Mouse (Mus musculus) bone marrow macrophage, adult 2 months (primary cell): ENCODE data around the gene Kcnj11. TPM values are rescaled to one million over a fixed set of nuclear protein-coding genes. Genes with fewer than 3 reads are reported as not detected.

Experiments
- H3K27ac ChIP-seq: 2 replicates; pipeline ENCODE4 v1.5.1; 2012; ENCODE audit warnings: low read depth, low read length; ENCODE audit not compliant: insufficient read depth
- H3K4me1 ChIP-seq: 2 replicates; pipeline ENCODE4 v1.6.1; 2012; ENCODE audit warnings: low read length; ENCODE audit not compliant: control insufficient read depth, insufficient read depth
- H3K4me3 ChIP-seq: 2 replicates; pipeline ENCODE4 v1.5.1; 2012; ENCODE audit warnings: mild to moderate bottlenecking, low read length, moderate library complexity; ENCODE audit not compliant: insufficient read depth
- CTCF ChIP-seq: IDR thresholded peaks from 2 replicates; pipeline ENCODE4 v1.5.1; 2012; ENCODE audit warnings: low read depth, mild to moderate bottlenecking, low read length, moderate library complexity
- POLR2A ChIP-seq: IDR thresholded peaks from 2 replicates; pipeline ENCODE4 v1.6.1; 2012; ENCODE audit warnings: mild to moderate bottlenecking, low read depth, low read length, borderline replicate concordance
- polyA plus RNA-seq: library from polyadenylated mRNA; stranded (reverse); fragments of >200 nt; gene quantifications from 2 replicates; pipeline ENCODE4 v1.2.4, GENCODE M21; 2012; ENCODE audit not compliant: missing spikeins, insufficient read depth, insufficient read length

Gene Kcnj11
- polyA plus RNA-seq, 1 experiment: not detected

DNA sequence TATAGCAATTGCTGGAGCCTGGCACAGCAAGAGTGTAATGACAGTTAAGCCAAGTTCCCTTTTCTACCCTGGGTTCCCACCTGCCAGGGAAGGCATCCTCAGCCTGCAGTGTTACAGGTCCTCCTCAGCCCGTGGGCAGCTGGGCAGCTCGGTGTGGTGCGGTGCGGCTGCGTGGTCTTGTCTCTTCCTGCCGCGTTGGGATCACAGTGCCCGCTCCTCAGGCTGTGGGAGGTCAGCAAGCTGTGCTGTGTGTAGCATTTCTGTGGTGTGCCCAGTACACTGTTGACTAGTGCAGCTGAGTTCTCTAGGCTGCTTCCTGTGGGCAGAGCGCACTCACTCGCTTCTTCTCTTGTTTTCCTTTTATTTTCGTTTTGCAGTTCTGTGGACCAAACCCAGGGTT, 41.7 kb downstream of the Kcnj11 start:
- H3K4me3 ChIP-seq: no peak overlapping the region
- no peak overlapping the region for H3K27ac ChIP-seq
- TF ChIP-seq CTCF (no peak), POLR2A (no peak)
- H3K4me1 ChIP-seq: no peaks in the 10 kb centered on the region

DNA sequence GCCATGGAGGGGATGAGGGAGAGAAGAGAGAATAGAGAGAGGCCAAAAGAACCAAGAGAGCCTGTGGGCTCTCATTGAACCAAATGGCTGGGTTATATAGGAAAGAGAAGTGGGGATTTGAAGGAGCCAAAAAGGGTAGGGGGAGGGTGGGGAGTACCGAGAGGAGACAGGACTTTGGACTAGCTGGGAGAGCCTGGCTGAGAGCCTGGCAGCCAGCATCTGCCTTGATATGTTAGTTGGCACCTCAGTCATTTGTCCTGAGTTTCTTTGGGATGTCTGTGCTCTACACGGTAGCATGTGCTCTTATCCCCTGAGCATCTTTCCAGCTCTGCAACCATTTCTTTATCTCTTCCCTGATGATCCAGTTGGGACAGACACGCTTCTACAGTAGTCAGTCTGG, 47.0 kb downstream of the Kcnj11 start:
- TF ChIP-seq CTCF: no peak
- Histone ChIP-seq H3K4me3 (no peak overlapping the region), H3K4me1 (no peaks in the 10 kb centered on the region), H3K27ac (no peak overlapping the region)

DNA sequence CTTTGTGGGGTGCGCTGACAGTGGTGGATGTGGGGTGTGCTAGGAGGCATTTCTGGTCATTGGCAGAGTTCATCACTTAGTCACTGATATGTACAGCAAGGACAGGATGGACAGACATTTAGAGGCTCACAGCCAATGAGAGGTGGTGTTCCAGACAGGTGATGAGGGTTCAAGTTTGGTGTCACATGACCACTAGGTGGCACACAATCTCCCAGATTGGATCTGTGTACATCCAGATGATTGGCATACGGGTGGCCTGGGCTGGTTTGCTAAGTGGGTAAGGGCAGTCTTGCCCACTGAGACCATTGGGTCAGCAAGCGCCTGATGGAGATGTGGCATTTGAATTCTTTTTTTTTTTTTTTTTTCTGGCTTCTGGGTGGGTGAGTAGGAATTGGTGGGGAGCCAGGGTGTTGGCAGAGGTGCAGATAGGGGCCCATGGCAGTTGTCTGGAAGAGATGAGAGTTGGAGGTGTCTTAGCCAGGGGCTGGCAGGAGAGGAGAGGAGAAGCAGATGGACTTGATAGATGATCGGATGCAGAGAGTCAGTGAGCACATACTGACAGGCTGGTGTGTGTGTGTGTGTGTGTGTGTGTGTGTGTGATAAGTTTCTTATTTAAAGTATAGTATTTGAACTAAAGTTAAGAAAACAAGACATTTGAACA, 48.3 kb downstream of the Kcnj11 start:
- Histone ChIP-seq H3K4me1 (no peaks in the 10 kb centered on the region), H3K27ac (no peak overlapping the region), H3K4me3 (no peak overlapping the region)
- TF ChIP-seq POLR2A: no peak
- peak; percentile 14; the same call in 1 of the 2 replicates for TF ChIP-seq CTCF

DNA sequence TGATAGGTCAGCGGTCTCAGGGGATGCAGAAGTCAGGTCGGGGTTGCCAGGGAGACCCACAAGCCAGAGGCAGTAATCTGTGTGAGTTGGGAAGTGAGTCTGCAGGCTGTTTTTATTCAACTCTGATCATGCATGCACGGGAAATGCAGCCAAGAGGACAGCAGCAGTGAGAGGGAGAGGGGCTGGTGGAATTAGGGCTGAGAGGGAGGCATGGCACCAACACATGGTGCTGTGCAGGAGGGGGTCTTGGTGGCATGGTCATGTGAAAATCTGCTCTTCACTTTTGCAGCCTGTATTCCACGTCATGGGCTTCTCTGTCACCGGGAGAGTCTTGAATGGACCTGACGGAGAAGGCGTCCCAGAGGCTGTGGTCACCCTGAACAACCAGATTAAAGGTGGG, 50.6 kb downstream of the Kcnj11 start:
- no peak overlapping the region for H3K27ac ChIP-seq
- TF ChIP-seq CTCF (no peak), POLR2A (no peak)
- H3K4me3 ChIP-seq: no peak overlapping the region
- H3K4me1 ChIP-seq: no peaks in the 10 kb centered on the region

DNA sequence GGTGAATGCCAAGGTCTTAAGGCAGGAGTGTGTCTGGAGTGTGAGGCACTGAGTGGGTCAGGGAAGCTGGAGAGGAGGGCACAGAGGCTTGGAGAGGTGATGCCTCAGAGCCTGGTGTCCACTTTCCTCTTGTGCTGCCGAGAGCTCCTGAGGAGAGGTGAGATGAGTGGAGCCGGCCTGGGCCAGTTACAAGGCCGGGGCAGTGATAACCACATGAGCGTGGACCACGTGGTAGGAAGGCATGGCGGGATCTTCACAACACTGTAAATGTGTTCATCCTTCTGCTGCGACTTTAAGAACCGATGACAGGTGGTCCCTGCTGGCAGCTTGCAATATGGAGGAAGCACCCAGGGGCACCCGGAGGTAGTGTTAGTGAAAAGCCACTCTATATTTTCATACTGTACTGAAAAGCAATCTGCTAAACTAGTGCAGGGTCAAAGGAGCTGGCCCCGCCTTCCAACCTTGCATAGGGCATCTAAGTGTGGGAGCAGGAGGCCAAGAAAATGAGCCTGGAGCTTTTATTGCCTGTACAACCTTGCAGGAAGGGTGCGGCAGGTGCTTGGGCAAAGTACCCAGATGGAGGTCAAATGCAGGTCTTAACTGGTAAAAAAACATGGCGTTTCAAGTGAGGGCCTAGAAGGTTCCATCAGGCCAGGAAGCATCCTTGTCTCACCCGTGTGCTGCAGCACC, 52.5 kb downstream of the Kcnj11 start:
- Histone ChIP-seq H3K4me3 (no peak overlapping the region), H3K4me1 (no peaks in the 10 kb centered on the region), H3K27ac (no peak overlapping the region)
- TF ChIP-seq CTCF: no peak

DNA sequence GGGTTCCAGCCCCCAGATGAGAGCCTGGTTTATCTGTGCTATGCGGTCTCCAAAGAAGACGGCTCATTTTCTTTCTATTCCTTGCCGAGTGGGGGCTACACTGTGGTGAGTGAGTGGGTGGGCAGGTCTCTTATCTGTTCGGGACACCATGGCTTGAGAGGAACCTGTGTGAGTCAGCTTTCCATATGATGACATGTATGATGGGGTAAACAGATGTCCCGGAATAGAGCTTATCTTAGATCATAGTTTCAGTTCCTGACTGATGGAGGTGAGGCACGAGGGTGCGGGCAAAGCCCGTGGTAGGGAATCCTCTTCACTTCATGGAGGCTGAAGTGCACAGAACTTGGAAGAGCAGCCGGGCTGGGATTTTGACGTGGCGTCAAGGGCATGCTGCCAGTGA, 54.7 kb downstream of the Kcnj11 start:
- H3K4me1 ChIP-seq: no peaks in the 10 kb centered on the region
- H3K27ac ChIP-seq: no peak overlapping the region
- TF ChIP-seq CTCF (no peak), POLR2A (no peak)
- no peak overlapping the region for H3K4me3 ChIP-seq

DNA sequence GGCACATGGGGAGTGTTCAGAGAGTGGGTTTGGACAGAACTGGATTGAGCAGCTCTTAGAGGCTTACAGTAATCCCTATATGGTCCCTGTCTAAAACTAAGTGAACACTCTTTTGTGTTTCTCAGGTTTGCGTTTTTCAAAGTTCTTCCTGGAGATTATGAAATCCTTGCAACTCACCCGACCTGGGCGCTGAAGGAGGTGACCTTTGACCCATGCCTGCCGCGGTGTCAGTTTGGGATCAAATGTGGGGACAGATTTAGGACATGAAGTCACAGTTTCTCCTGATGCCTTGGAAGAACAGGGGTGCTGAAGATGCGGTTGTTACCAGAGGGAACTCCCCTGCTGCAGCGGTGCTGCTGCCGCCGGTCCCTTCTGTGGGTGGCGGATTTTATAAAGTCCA, 56.5 kb downstream of the Kcnj11 start:
- no peak for TF ChIP-seq POLR2A
- no peaks in the 10 kb centered on the region for H3K4me1 ChIP-seq

More for the DNA sequence above, 56.5 kb downstream of the Kcnj11 start:
- no peak overlapping the region for H3K27ac ChIP-seq
- no peak overlapping the region for H3K4me3 ChIP-seq

Other genes with a start within 250 kb of the Kcnj11 start
- 169 and 174 TPM in 2 replicates for gene Kdelr1, start 228.0 kb downstream of the Kcnj11 start, polyA plus RNA-seq
- 0.24 and 0.34 TPM in 2 replicates for gene Grin2d, start 222.4 kb downstream of the Kcnj11 start, polyA plus RNA-seq
- gene Syngr4, start 204.1 kb downstream of the Kcnj11 start, polyA plus RNA-seq: 1.1 TPM in 1 of 2 replicates, not detected in the other
- 15.1 and 18.9 TPM in 2 replicates for gene Tmem143, start 203.8 kb downstream of the Kcnj11 start, polyA plus RNA-seq
- 635 and 697 TPM in 2 replicates for gene Emp3, start 179.4 kb downstream of the Kcnj11 start, polyA plus RNA-seq
- 3.2 and 3.9 TPM in 2 replicates for gene Ccdc114, start 176.7 kb downstream of the Kcnj11 start, polyA plus RNA-seq
- gene Abcc6, start 70.5 kb downstream of the Kcnj11 start, polyA plus RNA-seq: not detected in 2 replicates
- gene Nomo1, start 67.1 kb downstream of the Kcnj11 start, polyA plus RNA-seq: 15.6 and 16.8 TPM in 2 replicates
- gene Abcc8, start 79.3 kb upstream of the Kcnj11 start, polyA plus RNA-seq: not detected in 2 replicates
- gene Ush1c, start 137.7 kb upstream of the Kcnj11 start, polyA plus RNA-seq: not detected in 2 replicates
- gene Otog, start 140.2 kb upstream of the Kcnj11 start, polyA plus RNA-seq: not detected in 2 replicates